Mouse (Mus musculus) limb, embryonic 14.5 days (tissue): ENCODE measurements around the gene Rps27. TPM values are rescaled to one million over a fixed set of nuclear protein-coding genes. Genes with fewer than 3 reads are reported as not detected.

Experiments
- ATAC-seq: fragments of 200-750 bp; cut with Nextera tagmentation; 2 replicates; pipeline ENCODE4 v1.8.0; 2017; ENCODE audit warnings: low read depth, moderate number of reproducible peaks, moderate TSS enrichment; ENCODE audit not compliant: low FRiP score
- DNase-seq: peaks from one replicate; pipeline ENCODE4 v3.0.0-alpha.2; 2015; ENCODE audit warnings: low spot score
- H3K27ac ChIP-seq: fragments of 300-500 bp; sonication (generic); replicated peaks from 2 replicates; pipeline ENCODE4 v1.5.1; 2014; ENCODE audit warnings: low read depth, mild to moderate bottlenecking, low read length, moderate library complexity, mixed read lengths
- H3K27me3 ChIP-seq: fragments of 300-500 bp; sonication (generic); 2 replicates; pipeline ENCODE4 v1.6.1; 2014; ENCODE audit warnings: low read length, mixed read lengths; ENCODE audit not compliant: control insufficient read depth, insufficient read depth
- H3K36me3 ChIP-seq: fragments of 300-500 bp; sonication (generic); 2 replicates; pipeline ENCODE4 v1.6.1; 2014; ENCODE audit warnings: mild to moderate bottlenecking, low read length, moderate library complexity, mixed read lengths; ENCODE audit not compliant: control insufficient read depth, insufficient read depth
- H3K4me1 ChIP-seq: fragments of 300-500 bp; sonication (generic); 2 replicates; pipeline ENCODE4 v1.6.1; 2014; ENCODE audit warnings: antibody characterized with exemption, low read length, mixed read lengths; ENCODE audit not compliant: control insufficient read depth, insufficient read depth
- H3K4me2 ChIP-seq: fragments of 300-500 bp; sonication (generic); replicated peaks from 2 replicates; pipeline ENCODE4 v1.6.1; 2014; ENCODE audit warnings: low read depth, mild to moderate bottlenecking, low read length, moderate library complexity; ENCODE audit not compliant: severe bottlenecking
- H3K4me3 ChIP-seq: fragments of 300-500 bp; sonication (generic); replicated peaks from 2 replicates; pipeline ENCODE4 v1.5.1; 2014; ENCODE audit warnings: low read length
- H3K9ac ChIP-seq: fragments of 300-500 bp; sonication (generic); 2 replicates; pipeline ENCODE4 v1.6.1; 2014; ENCODE audit warnings: mild to moderate bottlenecking, low read depth, low read length, moderate library complexity; ENCODE audit not compliant: severe bottlenecking
- H3K9me3 ChIP-seq: fragments of 300-500 bp; sonication (generic); 2 replicates; pipeline ENCODE4 v1.6.1; 2016; ENCODE audit warnings: low read length; ENCODE audit not compliant: control insufficient read depth
- POLR2A ChIP-seq: fragments of 200-500 bp; IDR thresholded peaks from 2 replicates; pipeline ENCODE4 v1.8.0; 2012; ENCODE audit warnings: inconsistent platforms, mild to moderate bottlenecking, moderate library complexity, borderline replicate concordance; ENCODE audit not compliant: insufficient read depth, insufficient read length; ENCODE audit errors: extremely low read depth
- WGBS: fragments of 180-500 bp; shearing (Covaris S2); extraction: QIAGEN DNeasy Blood & Tissue Kit; methylation state at CpG from one replicate; pipeline ENCODE4 v1.1.7; 2014; 5-methylcytosine and 5-hydroxymethylcytosine counted together
- polyA plus RNA-seq, 2 experiments: library from polyadenylated mRNA; depleted of rRNA in 1 of 2; stranded (reverse) in 1 of 2; unstranded in 1 of 2; fragments of >200 nt; fragmentation: Nextera tagmentation in 1 of 2; extraction: Ambion mirVana in 1 of 2; gene quantifications; 2 replicates each; pipeline versions ENCODE4 v1.2.1 to v1.2.3; 2012 to 2014

Rps27 gene
- polyA plus RNA-seq, 2 experiments: 2,465 to 4,392 TPM

GRCm38 (mm10) chr3:90220531-90220951, 7.1 kb upstream of the Rps27 start:
- Histone ChIP-seq H3K4me1 (peaks cover 11% of the 10 kb centered on the region), H3K4me2 (peak overlapping the region; percentile 66), H3K36me3 (peaks cover 10% of the 10 kb centered on the region), H3K27me3 (no peaks in the 10 kb centered on the region), H3K27ac (peak overlapping the region; percentile 76), H3K9me3 (no peaks in the 10 kb centered on the region), H3K9ac (peak overlapping the region; percentile 65), H3K4me3 (peak overlapping the region; percentile 45)
- ATAC-seq (peak; percentile 88), DNase-seq (peak; percentile 82)
- 0 out of 2 replicates have a peak, but pooled peaks have one; percentile 62 for TF ChIP-seq POLR2A
- under 1% methylated on average over 12 of the region's 20 CpGs for WGBS

GRCm38 (mm10) chr3:90220088-90220487, 6.6 kb upstream of the Rps27 start:
- 20% methylated on average over 6 of the region's 6 CpGs for WGBS
- DNase-seq (peak; percentile 74), ATAC-seq (peak; percentile 65; the same call in 1 of the 2 replicates)
- Histone ChIP-seq H3K27ac (peak overlapping the region; percentile 76), H3K4me3 (peak overlapping the region; percentile 45), H3K9ac (peak overlapping the region; percentile 65), H3K4me2 (peak overlapping the region; percentile 66), H3K4me1 (peaks cover 11% of the 10 kb centered on the region), H3K27me3 (no peaks in the 10 kb centered on the region), H3K36me3 (peaks cover 10% of the 10 kb centered on the region), H3K9me3 (no peaks in the 10 kb centered on the region)
- no peak for TF ChIP-seq POLR2A

GRCm38 (mm10) chr3:90215825-90216380, 2.5 kb upstream of the Rps27 start:
- no peak for TF ChIP-seq POLR2A
- ATAC-seq (no peak), DNase-seq (no peak)
- Histone ChIP-seq H3K27me3 (no peaks in the 10 kb centered on the region), H3K9ac (no peak overlapping the region), H3K4me3 (no peak overlapping the region), H3K4me1 (peaks cover 19% of the 10 kb centered on the region), H3K9me3 (no peaks in the 10 kb centered on the region), H3K36me3 (peaks cover 18% of the 10 kb centered on the region), H3K4me2 (no peak overlapping the region), H3K27ac (no peak overlapping the region)
- WGBS: 65% methylated on average over 1 of the region's 1 CpGs

GRCm38 (mm10) chr3:90213956-90214684, 669 bp upstream of the Rps27 start:
- Histone ChIP-seq H3K9me3 (no peaks in the 10 kb centered on the region), H3K27me3 (no peaks in the 10 kb centered on the region), H3K9ac (peak overlapping the region; percentile 92), H3K27ac (peak overlapping the region; percentile 88), H3K36me3 (peaks cover 35% of the 10 kb centered on the region), H3K4me2 (peak overlapping the region; percentile 72), H3K4me3 (peak overlapping the region; percentile 88), H3K4me1 (peaks cover 19% of the 10 kb centered on the region)
- 15% methylated on average over 12 of the region's 12 CpGs for WGBS
- no peak for TF ChIP-seq POLR2A
- peak; percentile 24; the same call in 1 of the 2 replicates for ATAC-seq
- DNase-seq: no peak

- peaks cover 19% of the 10 kb centered on the region for H3K4me1 ChIP-seq
- peak overlapping the region; percentile 92 for H3K9ac ChIP-seq
- H3K27me3 ChIP-seq: no peaks in the 10 kb centered on the region
- WGBS: 13% methylated on average over 5 of the region's 5 CpGs
- H3K27ac ChIP-seq: no peak overlapping the region; the same call in 1 of the 2 replicates
- peak overlapping the region; percentile 86 for H3K4me2 ChIP-seq
- no peak for TF ChIP-seq POLR2A
- DNase-seq (no peak), ATAC-seq (no peak)
- peak overlapping the region; percentile 88 for H3K4me3 ChIP-seq
- peaks cover 49% of the 10 kb centered on the region for H3K36me3 ChIP-seq
- no peaks in the 10 kb centered on the region for H3K9me3 ChIP-seq
Measured at GRCm38 (mm10) chr3:90212723-90213122, 728 bp downstream of the Rps27 start.
